Mouse (Mus musculus): ENCODE results near the gene Opcml. TPM values are rescaled to one million over a fixed set of nuclear protein-coding genes. Genes with fewer than 3 reads are reported as not detected.

Opcml gene
- polyA plus RNA-seq, 1 experiment from 2014 or later = 2.5 TPM

- Histone ChIP-seq H3K4me1 (replicated peaks) (peaks cover 5% of the 10 kb centered on the region; the same call in 1 of the 2 replicates), H3K36me3 (no peaks in the 10 kb centered on the region), H3K27ac (no peak overlapping the region), H3K27me3 (ENCODE audit: insufficient read depth, poor library complexity, severe bottlenecking) (no peaks in the 10 kb centered on the region), H3K4me3 (no peak overlapping the region), H3K9me3 (no peaks in the 10 kb centered on the region)
- no peak for DNase-seq (ENCODE audit: low spot score)
- WGBS = 90% methylated on average over 4 of the region's 4 CpGs
These were observed 744.4 kb downstream of the Opcml start for GRCm38 (mm10) chr9:28535006-28535405.

DNA sequence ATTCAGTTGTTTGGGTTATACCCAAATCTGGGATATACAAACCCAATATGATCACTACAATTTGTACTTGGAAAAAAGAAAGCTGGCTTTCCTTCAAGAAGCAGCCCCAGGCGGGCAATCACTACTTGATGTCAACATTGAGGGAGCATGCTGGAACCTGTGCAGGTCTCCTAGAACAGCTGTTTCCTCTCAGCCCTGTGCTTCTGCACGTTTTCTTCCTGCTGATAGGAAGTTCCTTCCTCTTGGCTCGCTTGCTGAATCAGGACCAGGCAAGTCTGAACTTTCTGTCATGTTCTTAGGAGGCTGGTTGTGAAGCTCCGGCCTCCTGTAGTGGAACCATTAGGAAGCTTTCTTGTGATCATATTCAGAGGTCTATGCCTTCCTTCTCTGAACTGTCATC lies 746.1 kb downstream of the Opcml start:
- 77% methylated on average over 4 of the region's 4 CpGs for WGBS
- peaks cover 11% of the 10 kb centered on the region; the same call in 1 of the 2 replicates for H3K4me1 ChIP-seq (replicated peaks)
- no peak overlapping the region for H3K27ac ChIP-seq
- H3K27me3 ChIP-seq (ENCODE audit: insufficient read depth, poor library complexity, severe bottlenecking) = no peaks in the 10 kb centered on the region
- H3K4me3 ChIP-seq = no peak overlapping the region
- no peaks in the 10 kb centered on the region for H3K9me3 ChIP-seq
- no peaks in the 10 kb centered on the region for H3K36me3 ChIP-seq
- no peak for DNase-seq (ENCODE audit: low spot score)

DNA sequence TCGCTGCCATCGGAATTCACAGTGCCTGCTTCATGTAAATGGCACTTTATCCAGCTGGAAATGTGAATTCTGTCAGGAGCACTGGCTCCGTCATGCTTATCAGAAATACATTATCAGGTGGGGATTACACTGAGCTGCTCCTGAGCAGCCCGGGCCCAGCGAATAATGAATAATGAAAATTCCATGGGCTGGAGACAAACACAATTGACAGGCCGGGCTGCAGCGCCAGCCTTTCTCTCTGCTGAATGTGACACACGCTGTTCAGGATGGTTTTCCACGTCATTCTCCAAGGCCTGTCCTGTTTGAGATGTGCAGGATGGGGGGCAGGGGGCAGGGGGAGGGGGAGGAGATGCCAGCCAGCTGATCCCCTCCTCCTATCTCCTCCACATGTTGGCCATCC lies 757.6 kb downstream of the Opcml start:
- DNase-seq (ENCODE audit: low spot score) = peak; percentile 4
- no peak overlapping the region for H3K4me3 ChIP-seq
- H3K27me3 ChIP-seq (ENCODE audit: insufficient read depth, poor library complexity, severe bottlenecking) = no peaks in the 10 kb centered on the region
- H3K27ac ChIP-seq = peak overlapping the region; percentile 67
- H3K9me3 ChIP-seq = no peaks in the 10 kb centered on the region
- H3K36me3 ChIP-seq = no peaks in the 10 kb centered on the region
- H3K4me1 ChIP-seq (replicated peaks) = peaks cover 8% of the 10 kb centered on the region
- WGBS = 52% methylated on average over 9 of the region's 9 CpGs

DNA sequence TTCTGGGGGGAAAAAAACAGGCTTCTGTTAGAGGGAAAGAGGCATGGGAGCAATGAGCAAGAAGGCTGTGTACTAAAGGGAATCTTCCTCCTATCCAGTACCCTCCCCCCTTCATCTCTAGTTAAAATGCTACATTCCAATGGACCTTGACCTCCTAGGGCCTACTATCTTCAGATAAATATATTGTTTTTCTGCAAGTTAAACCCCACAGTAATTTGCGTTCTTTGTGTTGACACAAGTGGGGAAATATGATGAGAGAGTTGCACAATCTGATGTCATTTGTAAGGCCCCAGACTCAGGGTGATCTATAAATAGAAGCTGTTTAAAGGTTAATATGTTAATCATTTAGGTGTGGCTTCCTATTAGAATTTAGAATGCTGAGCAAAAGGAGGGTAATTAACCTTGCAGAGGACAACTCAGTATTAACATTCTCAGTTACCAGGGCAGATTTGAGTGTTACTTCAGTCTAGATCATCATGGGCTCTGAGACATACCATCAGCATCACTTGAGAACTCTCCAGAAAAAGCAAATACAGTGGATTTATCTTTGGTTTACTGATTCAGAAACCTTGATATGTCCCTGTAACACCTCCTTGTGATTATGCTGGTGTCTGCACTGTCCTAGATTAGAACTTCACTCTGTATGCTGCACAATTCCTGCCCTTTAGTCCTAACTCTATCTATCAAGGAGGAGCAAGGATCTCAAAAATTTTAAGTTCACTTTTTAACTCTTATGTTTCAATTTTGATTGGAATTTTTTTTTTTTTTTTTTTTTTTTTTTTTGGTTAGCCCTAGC lies 762.0 kb downstream of the Opcml start:
- DNase-seq (ENCODE audit: low spot score) = no peak
- H3K27me3 ChIP-seq (ENCODE audit: insufficient read depth, poor library complexity, severe bottlenecking) = no peaks in the 10 kb centered on the region
- no peak overlapping the region for H3K27ac ChIP-seq
- H3K36me3 ChIP-seq = no peaks in the 10 kb centered on the region
- no peaks in the 10 kb centered on the region for H3K9me3 ChIP-seq
- 86% methylated on average over 1 of the region's 1 CpGs for WGBS
- H3K4me1 ChIP-seq (replicated peaks) = peaks cover 8% of the 10 kb centered on the region
- no peak overlapping the region for H3K4me3 ChIP-seq

GRCm38 (mm10) chr9:28558628-28559027 lies 768.1 kb downstream of the Opcml start:
- Histone ChIP-seq H3K36me3 (no peaks in the 10 kb centered on the region), H3K9me3 (no peaks in the 10 kb centered on the region), H3K4me1 (replicated peaks) (no peaks in the 10 kb centered on the region), H3K27ac (no peak overlapping the region), H3K27me3 (ENCODE audit: insufficient read depth, poor library complexity, severe bottlenecking) (no peaks in the 10 kb centered on the region), H3K4me3 (no peak overlapping the region)
- 94% methylated on average over 2 of the region's 2 CpGs for WGBS
- DNase-seq (ENCODE audit: low spot score) = no peak

DNA sequence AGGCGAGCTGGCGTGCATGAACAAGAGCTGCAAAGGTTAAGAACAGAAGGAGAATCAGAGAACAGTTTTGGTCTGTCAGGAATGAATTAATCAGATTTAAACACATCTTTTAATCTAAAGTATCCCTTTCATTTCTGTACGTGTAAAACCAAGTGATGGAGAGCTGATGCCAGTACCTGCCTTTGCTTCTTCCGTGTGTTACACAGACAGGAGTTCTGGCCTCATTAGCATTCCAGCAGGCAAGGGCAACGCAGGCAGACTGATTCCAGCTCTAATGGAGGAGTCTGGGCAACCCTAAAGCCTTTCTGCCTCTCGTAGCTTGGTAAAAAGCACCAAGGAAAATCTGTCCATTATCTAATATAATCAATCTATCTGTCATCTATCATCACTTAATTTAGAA lies 771.2 kb downstream of the Opcml start:
- H3K4me1 ChIP-seq (replicated peaks) = no peaks in the 10 kb centered on the region
- no peak overlapping the region for H3K4me3 ChIP-seq
- no peak for DNase-seq (ENCODE audit: low spot score)
- 68% methylated on average over 6 of the region's 6 CpGs for WGBS
- H3K36me3 ChIP-seq = no peaks in the 10 kb centered on the region
- H3K9me3 ChIP-seq = no peaks in the 10 kb centered on the region
- no peak overlapping the region for H3K27ac ChIP-seq
- H3K27me3 ChIP-seq (ENCODE audit: insufficient read depth, poor library complexity, severe bottlenecking) = no peaks in the 10 kb centered on the region

GRCm38 (mm10) chr9:28563066-28563683 lies 772.6 kb downstream of the Opcml start:
- Histone ChIP-seq H3K4me3 (no peak overlapping the region), H3K27ac (no peak overlapping the region), H3K27me3 (ENCODE audit: insufficient read depth, poor library complexity, severe bottlenecking) (no peaks in the 10 kb centered on the region), H3K36me3 (no peaks in the 10 kb centered on the region), H3K9me3 (no peaks in the 10 kb centered on the region), H3K4me1 (replicated peaks) (no peaks in the 10 kb centered on the region)
- WGBS = 82% methylated on average over 14 of the region's 14 CpGs
- no peak for DNase-seq (ENCODE audit: low spot score)

DNA sequence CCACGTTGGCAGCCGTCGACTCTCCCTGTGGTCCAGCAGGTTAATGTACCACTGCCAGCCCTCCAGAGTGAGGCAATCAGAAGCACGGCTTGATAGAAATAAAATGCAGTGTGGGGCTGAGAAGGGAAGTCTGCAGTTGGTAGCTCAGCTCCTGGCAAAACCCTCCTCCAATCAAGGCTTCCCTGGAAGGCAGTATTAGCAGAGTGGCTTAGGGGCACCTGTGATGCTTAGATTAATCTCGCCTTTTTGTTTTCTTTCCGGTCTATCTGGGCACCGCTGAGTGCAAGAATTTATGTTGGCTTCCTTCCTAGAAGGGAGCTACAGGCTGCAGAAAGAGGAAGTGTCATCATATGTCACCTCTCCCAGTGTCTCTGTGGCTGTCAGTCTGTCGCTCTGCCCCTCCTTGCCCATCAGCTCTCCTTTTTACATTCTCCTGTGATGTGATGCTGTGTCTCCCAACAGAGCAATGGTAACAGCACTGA lies 778.5 kb downstream of the Opcml start:
- Histone ChIP-seq H3K4me1 (replicated peaks) (peaks cover 10% of the 10 kb centered on the region), H3K4me3 (no peak overlapping the region), H3K27ac (no peak overlapping the region), H3K36me3 (no peaks in the 10 kb centered on the region), H3K27me3 (ENCODE audit: insufficient read depth, poor library complexity, severe bottlenecking) (no peaks in the 10 kb centered on the region), H3K9me3 (no peaks in the 10 kb centered on the region)
- WGBS = 43% methylated on average over 8 of the region's 8 CpGs
- DNase-seq (ENCODE audit: low spot score) = no peak

GRCm38 (mm10) chr9:28569776-28570175 lies 779.2 kb downstream of the Opcml start:
- Histone ChIP-seq H3K27ac (no peak overlapping the region), H3K4me1 (replicated peaks) (peaks cover 10% of the 10 kb centered on the region), H3K9me3 (no peaks in the 10 kb centered on the region), H3K36me3 (no peaks in the 10 kb centered on the region), H3K27me3 (ENCODE audit: insufficient read depth, poor library complexity, severe bottlenecking) (no peaks in the 10 kb centered on the region), H3K4me3 (no peak overlapping the region)
- DNase-seq (ENCODE audit: low spot score) = no peak
- WGBS = 52% methylated on average over 2 of the region's 2 CpGs

- no peak overlapping the region for H3K4me3 ChIP-seq
- no peak overlapping the region for H3K27ac ChIP-seq
- H3K36me3 ChIP-seq = no peaks in the 10 kb centered on the region
- no peak for DNase-seq (ENCODE audit: low spot score)
- 79% methylated on average over 2 of the region's 2 CpGs for WGBS
- peaks cover 10% of the 10 kb centered on the region for H3K4me1 ChIP-seq (replicated peaks)
- no peaks in the 10 kb centered on the region for H3K27me3 ChIP-seq (ENCODE audit: insufficient read depth, poor library complexity, severe bottlenecking)
- no peaks in the 10 kb centered on the region for H3K9me3 ChIP-seq
These were observed 781.1 kb downstream of the Opcml start for GRCm38 (mm10) chr9:28571682-28572081.

DNA sequence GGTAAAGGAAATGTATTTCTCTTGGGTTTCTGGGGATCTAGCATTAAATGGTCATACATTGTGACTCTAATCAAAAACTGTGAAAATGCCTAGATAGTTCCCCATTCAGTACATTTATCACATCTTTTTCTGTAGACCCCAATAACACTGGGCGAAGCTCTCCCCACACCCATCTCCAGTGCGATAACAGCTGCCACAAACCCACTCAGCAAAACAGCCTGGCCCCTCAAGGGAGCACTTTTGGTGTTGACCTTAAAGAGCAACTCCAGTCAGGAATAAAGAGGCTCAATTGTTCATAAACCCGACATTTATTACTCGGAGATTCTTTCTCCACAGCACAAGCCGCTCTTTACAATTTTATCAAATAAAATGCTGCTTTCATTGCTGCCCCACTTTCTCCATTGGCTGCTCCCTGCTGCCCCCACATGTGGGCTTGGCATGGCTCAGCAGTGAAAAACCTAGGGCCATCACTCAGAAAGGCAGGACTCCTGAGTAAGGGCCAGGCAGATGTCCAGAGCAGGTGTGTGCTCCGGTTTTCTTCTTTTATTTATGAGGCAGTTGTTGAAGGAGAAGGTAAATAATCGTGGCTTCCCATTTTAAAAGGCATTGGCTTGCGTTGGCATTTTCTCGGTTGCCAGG lies 781.7 kb downstream of the Opcml start:
- no peaks in the 10 kb centered on the region for H3K36me3 ChIP-seq
- H3K4me1 ChIP-seq (replicated peaks) = peaks cover 10% of the 10 kb centered on the region
- no peak overlapping the region for H3K4me3 ChIP-seq
- H3K27me3 ChIP-seq (ENCODE audit: insufficient read depth, poor library complexity, severe bottlenecking) = no peaks in the 10 kb centered on the region
- WGBS = 79% methylated on average over 9 of the region's 9 CpGs
- H3K27ac ChIP-seq = no peak overlapping the region
- no peak for DNase-seq (ENCODE audit: low spot score)
- H3K9me3 ChIP-seq = no peaks in the 10 kb centered on the region

- H3K36me3 ChIP-seq = no peaks in the 10 kb centered on the region
- H3K4me3 ChIP-seq = no peak overlapping the region
- no peak overlapping the region for H3K27ac ChIP-seq
- no peaks in the 10 kb centered on the region for H3K9me3 ChIP-seq
- H3K4me1 ChIP-seq (replicated peaks) = no peaks in the 10 kb centered on the region
- no peak for DNase-seq (ENCODE audit: low spot score)
- H3K27me3 ChIP-seq (ENCODE audit: insufficient read depth, poor library complexity, severe bottlenecking) = no peaks in the 10 kb centered on the region
These were observed 788.2 kb downstream of the Opcml start for GRCm38 (mm10) chr9:28578730-28579129.

- no peaks in the 10 kb centered on the region for H3K36me3 ChIP-seq
- no peak overlapping the region for H3K4me3 ChIP-seq
- no peaks in the 10 kb centered on the region for H3K9me3 ChIP-seq
- no peak overlapping the region for H3K27ac ChIP-seq
- 82% methylated on average over 3 of the region's 3 CpGs for WGBS
- H3K4me1 ChIP-seq (replicated peaks) = peaks cover 6% of the 10 kb centered on the region; the same call in 1 of the 2 replicates
- no peak for DNase-seq (ENCODE audit: low spot score)
- H3K27me3 ChIP-seq (ENCODE audit: insufficient read depth, poor library complexity, severe bottlenecking) = no peaks in the 10 kb centered on the region
These were observed 796.7 kb downstream of the Opcml start for GRCm38 (mm10) chr9:28587253-28587652.

Data from hindbrain, embryonic 10.5 days (tissue).